Mouse (Mus musculus) inflammation-experienced regulatory T-cells (primary cell): ENCODE measurements around the gene Man2b1. TPM values are rescaled to one million over a fixed set of nuclear protein-coding genes. Genes with fewer than 3 reads are reported as not detected.

ENCODE experiments used
- polyA plus RNA-seq, 2 experiments: library from polyadenylated mRNA; unstranded; fragments of 100-300 nt; shearing (Covaris generic); gene quantifications; one replicate each; pipeline ENCODE4 v1.2.1; 2017

Gene Man2b1
- 100 to 1,000 TPM; 143 to 145 TPM for polyA plus RNA-seq

DNA sequence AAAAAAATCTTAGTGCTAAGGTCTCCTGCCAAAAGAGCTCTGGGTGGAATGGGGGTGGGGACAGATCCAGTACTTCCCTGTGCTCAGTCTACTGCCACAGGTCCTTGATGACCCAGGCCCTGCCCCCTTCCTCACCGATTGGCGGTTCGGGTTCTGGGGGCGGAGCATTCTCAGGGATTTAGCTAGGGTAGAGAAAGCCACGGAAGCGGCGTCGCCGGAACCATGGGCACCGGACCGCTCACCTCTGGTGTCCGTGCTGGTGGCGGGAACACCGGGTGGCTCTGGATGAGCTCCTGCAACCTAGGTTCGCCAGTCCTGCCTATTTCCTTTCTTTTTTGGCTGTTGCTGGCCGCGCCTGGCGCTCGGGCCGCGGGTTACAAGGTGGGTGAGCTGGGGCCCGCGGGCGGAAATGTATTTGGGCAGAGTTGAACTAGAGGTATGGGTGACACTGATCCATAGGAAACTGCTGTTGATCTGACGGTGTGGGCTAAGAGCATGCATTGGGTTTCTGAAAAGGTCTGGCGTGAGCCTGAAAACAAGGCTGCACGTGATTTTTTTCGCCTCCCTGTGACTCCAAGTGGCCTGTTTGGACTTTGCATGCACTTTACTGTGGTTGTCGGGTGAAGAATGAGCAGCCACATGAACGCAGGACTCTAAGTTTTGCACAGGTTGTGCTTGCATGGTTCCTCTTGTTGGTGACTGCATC lies at the start of gene Man2b1:
Gene Man2b1, plus strand, starts transcription at position 163 of the 706 bp plus-strand sequence.

GRCm38 (mm10) chr8:85036718-85037365 lies 46.2 kb upstream of the Man2b1 start, which contains the start of gene Tnpo2:
TSS of gene Tnpo2 (plus strand) at chr8:85036915.

GRCm38 (mm10) chr8:85059879-85060616 lies 23.0 kb upstream of the Man2b1 start, which contains the start of gene Fbxw9:
TSS of gene Fbxw9 (plus strand) at chr8:85060055.

GRCm38 (mm10) chr8:85067982-85068381 lies 15.1 kb upstream of the Man2b1 start, which contains the start of gene Gm5741:
TSS of gene Gm5741 (minus strand) at chr8:85067982.

DNA sequence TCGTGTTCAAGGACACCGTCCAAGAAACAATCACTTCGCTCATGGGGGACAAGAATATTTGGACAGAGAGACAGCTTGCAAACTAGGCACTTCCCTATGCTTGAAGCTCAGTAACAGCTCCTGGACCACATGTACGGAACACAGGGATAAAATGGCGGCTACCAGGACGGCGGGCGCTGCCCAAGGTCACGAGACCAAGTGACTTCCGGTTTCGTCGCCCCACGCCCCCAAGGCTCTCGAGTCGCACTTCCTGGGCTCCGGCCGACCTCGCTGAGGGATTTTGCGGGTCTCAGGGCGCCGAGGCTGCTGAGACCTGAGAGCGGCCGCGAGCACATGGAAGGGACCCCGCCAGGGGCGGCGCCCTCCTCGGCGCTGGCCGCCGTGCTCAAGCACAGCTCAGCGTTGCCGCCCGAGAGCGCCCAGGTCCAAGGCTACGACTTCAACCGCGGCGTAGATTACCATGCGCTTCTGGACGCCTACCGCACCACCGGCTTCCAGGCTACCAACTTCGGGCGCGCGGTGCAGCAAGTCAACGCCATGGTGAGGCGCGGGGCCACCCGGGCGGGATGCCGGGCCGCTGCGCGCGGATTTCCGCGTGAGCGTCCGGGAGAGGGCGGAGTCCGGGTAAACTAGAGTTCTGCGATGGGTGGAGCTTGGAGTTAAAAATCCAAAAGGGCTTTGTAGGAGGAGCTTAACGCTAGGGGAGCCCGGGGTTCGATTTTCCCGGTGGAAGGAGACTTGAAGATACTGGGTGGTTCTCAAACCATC lies 11.4 kb upstream of the Man2b1 start, which contains the start of gene Dhps:
Gene Dhps, plus strand, starts transcription at position 244 of the 768 bp plus-strand sequence.

GRCm38 (mm10) chr8:85080532-85081215 lies 2.4 kb upstream of the Man2b1 start, which contains the start of gene Wdr83os:
TSS of gene Wdr83os (plus strand) at chr8:85080740.

DNA sequence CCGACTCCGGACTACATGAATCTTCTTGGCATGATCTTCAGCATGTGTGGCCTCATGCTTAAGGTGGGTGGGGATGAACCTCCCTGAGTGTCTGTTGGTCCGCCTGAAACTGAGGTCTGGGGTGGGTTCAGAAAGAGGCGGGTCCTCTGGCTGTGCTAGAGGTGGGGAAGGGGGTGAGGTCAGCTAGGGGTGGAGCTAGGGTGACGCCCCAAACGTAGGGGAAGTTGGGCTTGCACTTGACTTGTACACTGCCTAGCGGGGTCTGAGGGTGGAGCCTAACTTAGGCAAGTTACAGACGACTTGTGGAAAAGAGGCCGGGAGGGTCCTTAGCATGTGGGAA lies 1.9 kb upstream of the Man2b1 start, which contains the start of gene Wdr83:
Gene Wdr83, minus strand, starts transcription at position 91 of the 340 bp plus-strand sequence.

DNA sequence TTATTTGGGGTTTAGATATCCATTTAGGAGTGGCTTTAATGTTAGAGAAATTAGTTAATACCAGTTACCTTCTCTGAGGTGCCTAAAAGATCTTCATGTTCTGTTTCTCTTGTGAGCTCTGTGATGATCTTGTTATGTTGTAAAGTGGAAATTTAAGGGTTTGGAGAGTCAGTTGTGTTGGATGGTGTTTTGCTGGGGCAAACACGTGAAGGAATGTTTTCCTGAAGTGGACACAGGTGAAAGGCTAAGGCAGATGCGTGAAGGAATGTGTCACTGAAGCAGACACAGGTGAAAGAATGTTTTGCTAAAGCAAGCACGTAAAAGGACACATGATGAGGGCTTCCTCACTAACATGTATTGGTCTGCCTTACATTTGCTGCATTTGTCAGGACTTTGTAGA lies 39.9 kb downstream of the Man2b1 start, which contains the start of gene Zfp791:
Gene Zfp791, minus strand, starts transcription at position 101 of the 400 bp plus-strand sequence.

Other genes starting within 250 kb of the Man2b1 start
- gene Rad23a, start 242.6 kb upstream of the Man2b1 start, polyA plus RNA-seq: 100 to 1,000 TPM; 152 to 202 TPM
- gene Calr, start 236.3 kb upstream of the Man2b1 start, polyA plus RNA-seq: 100 to 1,000 TPM; 454 to 486 TPM
- gene Farsa, start 226.3 kb upstream of the Man2b1 start, polyA plus RNA-seq: 100 to 1,000 TPM in 1 of 2 experiments, 10 to 100 TPM in 1; 87.0 to 103 TPM
- 1 to 10 TPM; 3.8 to 4.9 TPM for gene Syce2, start 211.2 kb upstream of the Man2b1 start, polyA plus RNA-seq
- gene Gcdh, start 189.3 kb upstream of the Man2b1 start, polyA plus RNA-seq: 10 to 100 TPM; 34.2 to 47.8 TPM
- under 1 TPM in 1 of 2 experiments, not detected in 1; 0.43 TPM for gene Klf1, start 181.3 kb upstream of the Man2b1 start, polyA plus RNA-seq
- 10 to 100 TPM; 12.8 to 18.4 TPM for gene Dnase2a, start 174.7 kb upstream of the Man2b1 start, polyA plus RNA-seq
- 1 to 10 TPM in 1 of 2 experiments, under 1 TPM in 1; 0.92 to 1.5 TPM for gene Mast1, start 145.9 kb upstream of the Man2b1 start, polyA plus RNA-seq
- under 1 TPM; 0.06 to 0.81 TPM for gene Rtbdn, start 136.3 kb upstream of the Man2b1 start, polyA plus RNA-seq
- gene Gm49661, start 113.8 kb upstream of the Man2b1 start, polyA plus RNA-seq: not detected
- 100 to 1,000 TPM; 159 to 190 TPM for gene Prdx2, start 113.7 kb upstream of the Man2b1 start, polyA plus RNA-seq
- gene Rnaseh2a, start 113.5 kb upstream of the Man2b1 start, polyA plus RNA-seq: 10 to 100 TPM; 71.6 to 93.6 TPM
- 100 to 1,000 TPM; 705 to 997 TPM for gene Junb, start 104.6 kb upstream of the Man2b1 start, polyA plus RNA-seq
- 10 to 100 TPM in 1 of 2 experiments, 1 to 10 TPM in 1; 9.9 to 13.0 TPM for gene Hook2, start 92.7 kb upstream of the Man2b1 start, polyA plus RNA-seq
- not detected for gene Best2, start 68.7 kb upstream of the Man2b1 start, polyA plus RNA-seq
- 10 to 100 TPM; 42.3 to 45.3 TPM for gene Asna1, start 58.0 kb upstream of the Man2b1 start, polyA plus RNA-seq
- 100 to 1,000 TPM; 198 to 209 TPM for gene Trir, start 56.4 kb upstream of the Man2b1 start, polyA plus RNA-seq
- gene Tnpo2, start 46.4 kb upstream of the Man2b1 start, polyA plus RNA-seq: 10 to 100 TPM; 27.1 to 27.2 TPM
- gene Fbxw9, start 23.2 kb upstream of the Man2b1 start, polyA plus RNA-seq: 1 to 10 TPM; 5.4 to 8.2 TPM
- gene Gm5741, start 15.3 kb upstream of the Man2b1 start, polyA plus RNA-seq: 1 to 10 TPM; 1.3 to 1.8 TPM
- 100 to 1,000 TPM in 1 of 2 experiments, 10 to 100 TPM in 1; 87.4 to 118 TPM for gene Dhps, start 11.5 kb upstream of the Man2b1 start, polyA plus RNA-seq
- 100 to 1,000 TPM; 165 to 168 TPM for gene Wdr83os, start 2.5 kb upstream of the Man2b1 start, polyA plus RNA-seq
- 10 to 100 TPM; 38.6 to 45.7 TPM for gene Wdr83, start 2.0 kb upstream of the Man2b1 start, polyA plus RNA-seq
- under 1 TPM in 1 of 2 experiments, not detected in 1; 0.25 TPM for gene Zfp791, start 39.8 kb downstream of the Man2b1 start, polyA plus RNA-seq
- gene Cks1brt, start 68.7 kb downstream of the Man2b1 start, polyA plus RNA-seq: 1 to 10 TPM in 1 of 2 experiments, under 1 TPM in 1; 0.10 to 2.4 TPM
- not detected for gene Olfr371, start 142.7 kb downstream of the Man2b1 start, polyA plus RNA-seq
- gene Orc6, start 216.4 kb downstream of the Man2b1 start, polyA plus RNA-seq: 10 to 100 TPM; 25.7 to 26.0 TPM
- 100 to 1,000 TPM in 1 of 2 experiments, 10 to 100 TPM in 1; 89.7 to 104 TPM for gene Vps35, start 216.5 kb downstream of the Man2b1 start, polyA plus RNA-seq